Mouse (Mus musculus) spleen, adult 12 weeks (tissue): ENCODE measurements at regions not wholly inside any gene's neighbourhood (a gene's known extent, or its start where the extent isn't known, plus 50 kb on each side); places are given as distances from the start of the nearest gene placed in this dataset.

Source experiments
- DNase-seq: peaks from one replicate; pipeline ENCODE4 v3.0.0; 2022; ENCODE audit warnings: low spot score

DNA sequence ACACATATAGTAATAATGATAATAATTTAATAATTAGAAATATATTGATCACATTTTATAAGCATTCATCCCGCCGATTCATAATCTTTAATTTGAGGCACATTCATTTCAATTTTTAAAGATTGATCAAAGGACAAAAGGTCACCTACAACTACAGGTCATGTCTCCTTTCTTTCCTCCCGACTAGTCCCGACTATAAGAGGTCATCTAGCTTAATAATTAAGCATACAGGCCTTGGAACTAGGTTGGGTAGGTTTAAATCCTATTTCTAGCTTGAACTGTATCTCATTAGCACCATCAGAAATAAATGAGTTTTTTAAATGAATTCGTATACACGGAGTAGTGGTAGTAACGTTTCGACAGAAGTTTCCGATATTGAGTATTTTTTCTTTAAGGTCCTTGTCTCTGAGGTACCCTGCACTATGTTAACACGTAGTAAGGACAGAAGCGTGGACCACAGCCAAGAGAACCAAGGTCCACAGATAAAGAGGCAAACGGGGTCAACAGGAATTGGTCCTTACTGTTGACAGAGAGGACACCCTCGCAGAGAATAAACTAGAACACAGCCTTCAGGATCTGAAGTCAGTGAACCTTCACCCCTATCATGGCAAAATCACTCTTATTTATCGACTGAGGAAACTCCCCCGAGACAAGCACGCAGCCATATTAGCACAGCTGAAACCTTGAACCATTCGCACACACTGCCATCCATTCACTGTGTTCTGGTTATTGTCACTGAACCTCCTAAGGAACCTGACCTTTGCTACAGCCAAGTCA is 185.8 kb upstream of the Jmjd1c start:
- no peak for DNase-seq

DNA sequence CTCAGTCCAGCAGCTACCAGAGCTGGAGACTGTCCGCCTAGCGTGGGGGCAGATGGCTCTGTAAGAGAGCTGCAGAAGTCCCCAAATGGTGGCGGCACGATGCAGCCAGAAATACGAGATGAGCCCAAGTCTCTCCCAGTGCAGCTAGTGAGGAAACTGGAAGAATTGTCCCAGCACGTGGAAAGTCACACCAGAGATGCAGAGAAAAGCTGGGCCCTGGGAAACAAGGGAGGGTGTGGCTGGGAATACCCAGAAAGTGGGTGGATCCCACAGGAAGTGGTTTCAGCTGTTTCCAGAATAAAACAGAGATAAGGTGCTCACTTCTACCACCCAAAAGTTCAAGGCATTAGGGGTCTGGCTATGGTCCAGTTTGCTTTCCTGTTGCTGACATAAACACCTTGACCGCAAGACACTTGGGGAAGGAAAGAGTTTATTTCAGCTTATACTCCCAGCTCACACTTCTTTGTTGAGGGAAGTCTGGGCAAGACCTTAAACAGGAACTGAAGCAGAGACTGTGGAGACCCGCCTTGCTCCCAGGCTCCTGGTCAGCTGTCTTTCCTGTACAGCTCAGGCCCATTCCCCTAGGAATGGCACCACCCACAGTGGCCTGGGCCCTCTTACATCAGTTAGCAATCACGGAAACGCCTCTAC is 184.5 kb upstream of the Jmjd1c start:
- no peak for DNase-seq

DNA sequence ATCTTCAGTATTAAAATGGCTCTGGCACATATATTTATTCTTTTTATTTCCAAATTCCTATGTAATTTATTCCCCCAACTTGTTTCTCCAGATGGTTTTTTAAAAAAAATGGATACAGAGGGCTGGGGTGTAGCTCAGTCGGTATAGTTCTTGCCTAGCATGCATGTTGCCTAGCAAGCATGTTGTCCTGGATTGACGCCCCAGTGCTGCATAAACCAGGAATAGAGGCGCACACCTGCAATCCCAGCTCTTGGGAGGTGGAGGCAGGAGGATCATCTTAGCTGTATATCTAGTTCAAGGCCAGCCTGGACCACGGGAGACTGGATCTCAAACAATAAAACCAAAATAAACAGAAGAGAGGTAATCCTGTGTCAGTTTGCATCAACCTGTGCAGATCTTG is 183.5 kb upstream of the Jmjd1c start:
- no peak for DNase-seq

DNA sequence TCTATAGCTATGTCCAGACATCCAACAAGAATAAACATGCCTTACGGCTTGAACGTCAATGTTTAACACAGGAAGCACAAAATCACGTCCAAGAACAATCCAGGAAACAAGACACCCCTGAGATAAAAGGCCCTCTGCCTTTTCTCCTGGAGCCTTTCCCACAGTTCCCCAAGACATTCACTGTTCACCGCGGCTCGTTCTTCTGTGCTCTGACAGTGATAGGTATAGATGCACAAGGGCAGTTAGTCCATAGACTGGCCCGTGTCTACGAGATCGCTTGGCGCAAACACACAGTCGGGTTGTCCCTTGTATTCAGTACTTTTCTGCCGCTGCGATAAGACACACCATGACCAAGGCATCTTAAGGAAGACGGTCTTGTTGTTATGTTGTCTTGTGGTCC is 182.7 kb upstream of the Jmjd1c start:
- no peak for DNase-seq

DNA sequence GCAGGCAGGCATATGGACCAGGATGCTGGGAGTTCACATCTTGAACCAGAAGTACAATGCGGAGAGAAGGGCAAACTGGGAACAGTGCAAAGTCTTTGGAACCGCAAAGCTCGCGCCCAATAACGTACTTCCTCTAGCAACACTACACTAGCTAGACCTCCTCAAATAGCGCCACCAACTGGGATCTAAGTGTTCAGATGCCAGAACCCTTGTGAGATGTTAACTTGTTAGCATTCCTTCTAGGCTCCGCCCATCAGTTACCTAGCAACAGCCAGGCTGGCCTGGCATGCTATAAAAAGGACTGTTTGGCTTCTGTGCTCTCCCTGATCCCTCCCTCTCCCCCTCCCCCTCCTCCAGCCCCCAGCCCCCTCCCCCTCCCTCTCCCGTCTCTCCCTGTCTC is 182.3 kb upstream of the Jmjd1c start:
- no peak for DNase-seq

DNA sequence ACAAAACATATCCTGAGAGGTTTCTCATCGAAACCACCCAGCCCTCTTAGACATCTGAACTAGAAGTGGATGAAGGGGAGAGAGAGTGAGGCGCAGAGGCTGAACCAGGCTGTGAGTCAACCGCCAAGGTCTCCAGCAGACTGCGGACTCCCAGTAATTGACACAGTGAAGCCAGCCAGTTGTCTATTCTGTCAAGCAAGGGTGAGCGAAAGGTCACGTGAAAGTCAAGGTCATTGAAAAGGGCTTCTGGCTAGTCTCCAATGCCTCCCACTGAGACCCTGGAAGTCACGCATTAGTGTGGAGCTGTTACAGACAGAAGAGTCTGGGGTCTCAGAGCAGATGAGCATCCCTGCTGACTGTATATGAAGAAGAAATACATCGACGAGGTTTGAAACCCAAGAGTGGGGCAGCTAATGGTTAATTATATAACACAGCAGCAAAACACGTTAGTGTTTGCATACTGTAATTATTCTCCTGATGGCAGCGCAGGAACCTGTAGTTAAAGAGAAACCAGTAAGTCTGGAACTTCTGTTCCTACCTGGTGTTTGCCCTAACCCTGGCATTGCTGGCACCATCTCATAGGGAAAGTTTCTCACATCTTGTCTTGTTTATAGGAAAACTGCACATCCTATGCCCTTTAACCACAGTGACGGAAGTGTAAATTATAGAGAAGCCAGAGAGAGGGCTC is 181.5 kb upstream of the Jmjd1c start:
- no peak for DNase-seq

DNA sequence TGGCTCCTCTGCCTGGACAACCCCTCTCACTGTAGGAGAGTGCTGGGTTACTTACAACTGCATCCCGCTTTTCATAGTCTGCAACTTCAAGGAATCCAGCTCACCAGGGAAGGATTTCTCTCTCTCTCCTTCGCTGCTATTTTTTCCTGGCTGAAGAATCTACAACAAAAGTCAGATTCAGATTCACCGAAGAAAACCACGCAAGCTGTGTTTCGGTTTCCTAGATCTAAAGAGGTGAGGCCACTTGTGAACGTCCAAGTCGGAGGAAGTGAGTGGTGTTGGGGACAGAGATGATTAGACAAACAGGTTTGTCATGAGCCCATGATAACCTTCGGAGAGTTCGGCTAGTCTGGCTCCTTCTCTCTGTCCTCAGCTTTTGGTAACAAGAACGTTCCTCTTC is 180.1 kb upstream of the Jmjd1c start:
- no peak for DNase-seq

DNA sequence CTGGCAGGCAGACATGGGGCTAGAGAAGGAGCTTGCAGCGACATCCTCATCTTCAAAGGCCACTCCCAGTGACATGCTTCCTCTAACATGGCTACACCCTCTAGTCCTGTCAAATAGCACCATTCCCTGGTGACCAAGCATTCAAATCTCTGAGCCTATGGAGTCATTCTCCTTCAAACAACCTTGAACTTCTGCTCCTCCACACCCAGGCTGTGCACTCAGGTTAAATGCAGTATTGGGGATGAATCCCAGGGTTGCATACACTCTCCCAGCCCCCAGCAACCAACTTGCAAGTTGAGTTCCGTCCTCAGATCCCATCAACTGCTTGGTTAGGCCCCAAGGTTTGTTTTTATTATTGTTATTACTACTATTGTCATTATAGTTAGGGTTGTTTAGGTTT is 178.2 kb upstream of the Jmjd1c start:
- no peak for DNase-seq

DNA sequence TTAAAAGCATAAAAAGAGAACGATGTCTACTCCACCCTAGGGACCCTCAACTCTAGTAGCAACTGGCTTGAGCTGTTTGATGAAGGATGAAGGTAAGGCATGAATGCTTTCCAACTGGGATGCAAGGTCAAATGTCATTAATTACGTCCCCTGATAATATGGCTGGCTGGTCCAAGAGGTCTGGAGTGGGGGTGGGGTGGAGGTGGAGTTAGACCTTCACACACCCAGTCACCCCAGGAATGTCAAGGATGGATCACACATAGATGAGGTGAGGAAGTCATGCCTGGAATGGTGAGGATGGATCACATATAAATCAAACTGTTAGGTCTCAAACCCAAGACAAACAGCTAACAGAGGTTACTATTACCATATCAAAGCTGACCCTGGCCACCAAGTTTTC is 177.2 kb upstream of the Jmjd1c start:
- no peak for DNase-seq

DNA sequence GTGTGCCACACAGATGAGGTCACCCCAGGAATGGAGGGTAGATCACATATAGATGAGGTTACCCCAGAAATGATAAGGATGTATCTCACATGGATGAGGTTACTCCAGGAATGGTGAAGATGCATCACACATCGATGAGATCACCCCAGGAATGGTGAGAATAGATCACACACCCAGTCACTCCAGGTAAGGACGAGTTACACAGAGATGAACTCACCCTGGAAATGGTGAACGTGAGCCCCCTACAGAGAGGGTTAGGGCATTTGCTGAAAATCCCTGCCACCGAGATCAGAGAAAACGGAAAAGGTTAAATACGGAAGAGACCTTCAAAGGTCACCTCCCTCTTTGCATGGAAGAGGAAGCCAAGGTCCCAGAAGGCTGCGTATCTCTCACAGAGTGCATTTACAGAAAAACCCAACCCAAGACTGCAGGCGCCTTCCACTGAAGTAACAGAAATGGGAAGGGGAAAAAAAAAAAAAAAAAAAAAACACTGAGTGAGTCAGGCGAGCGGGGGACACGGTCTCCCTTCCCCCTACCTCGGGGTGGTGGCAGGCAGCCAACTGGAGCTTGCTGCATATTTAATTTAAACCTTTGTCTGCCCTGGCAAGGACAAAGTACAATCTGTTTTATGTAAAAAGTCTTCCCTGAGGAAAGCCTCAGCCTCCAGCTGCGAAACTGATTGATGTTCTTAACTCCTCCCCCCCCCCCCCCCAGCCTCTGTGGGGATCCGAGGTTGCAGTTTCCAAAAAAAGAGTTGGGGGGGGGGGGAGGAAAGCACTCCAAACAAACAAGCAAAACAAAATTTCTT is 175.8 kb upstream of the Jmjd1c start:
- no peak for DNase-seq

DNA sequence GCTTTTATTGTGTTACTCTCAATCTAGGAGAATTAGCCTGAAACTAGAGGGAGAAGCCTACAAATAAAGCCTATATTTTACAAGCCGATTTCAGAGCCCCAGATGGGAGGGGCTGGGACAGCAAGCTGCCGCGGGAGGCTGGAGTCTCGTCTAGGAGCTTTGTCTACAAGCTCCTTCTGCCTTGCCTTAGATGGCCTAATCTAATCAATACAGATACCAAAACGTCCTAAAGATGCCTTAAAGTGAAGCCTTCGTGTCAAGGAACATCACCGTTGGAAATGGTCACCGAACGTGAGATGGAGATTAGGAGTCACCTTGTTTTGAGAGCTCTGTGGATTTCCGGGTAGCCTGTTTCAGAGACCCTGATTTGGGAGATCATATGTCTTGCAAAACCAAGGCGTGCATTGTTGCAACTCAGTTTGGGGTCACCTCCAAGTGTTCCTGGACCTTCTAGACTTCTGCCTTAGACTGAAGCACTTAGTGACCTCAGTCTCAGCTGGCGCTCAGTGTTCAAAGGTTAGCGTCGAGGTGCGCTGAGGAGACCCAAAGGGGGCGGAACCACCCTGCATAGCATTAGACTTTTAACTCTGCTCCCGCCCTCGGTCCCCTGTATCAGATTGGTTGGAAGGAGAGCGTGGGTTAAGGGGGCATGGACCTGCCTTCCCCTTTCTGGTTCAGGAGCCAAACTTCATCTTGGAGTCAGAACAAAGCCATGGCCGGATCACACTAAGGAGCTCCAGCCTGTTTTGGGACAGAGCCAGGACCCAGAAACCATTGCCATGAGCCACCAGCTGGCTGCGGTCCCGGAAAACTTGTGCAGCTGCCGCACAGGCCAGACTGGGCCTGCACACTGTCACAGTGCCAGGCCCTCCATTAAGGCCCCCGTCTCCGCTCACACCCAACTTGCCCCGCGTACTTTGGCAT is 174.9 kb upstream of the Jmjd1c start:
- no peak for DNase-seq

DNA sequence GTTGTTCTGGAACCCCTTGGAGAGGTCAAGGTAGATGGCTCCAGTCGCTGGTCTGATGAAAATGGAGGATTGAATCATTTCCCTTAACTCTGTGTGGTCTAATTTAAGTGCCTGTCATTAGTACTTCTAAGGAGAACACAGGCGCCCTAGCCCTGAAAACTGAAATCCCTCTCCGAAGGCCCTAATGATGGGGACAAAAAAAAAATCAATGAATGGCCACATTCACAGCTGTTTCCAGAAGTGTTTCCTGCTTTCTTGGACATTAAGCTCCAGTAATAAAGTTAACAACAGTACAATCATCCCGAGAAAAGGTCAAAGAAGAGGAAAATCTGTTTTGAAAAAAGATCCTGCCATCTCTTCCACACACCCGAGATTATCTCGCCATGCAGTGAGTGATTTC is 174.1 kb upstream of the Jmjd1c start:
- DNase-seq: no peak

DNA sequence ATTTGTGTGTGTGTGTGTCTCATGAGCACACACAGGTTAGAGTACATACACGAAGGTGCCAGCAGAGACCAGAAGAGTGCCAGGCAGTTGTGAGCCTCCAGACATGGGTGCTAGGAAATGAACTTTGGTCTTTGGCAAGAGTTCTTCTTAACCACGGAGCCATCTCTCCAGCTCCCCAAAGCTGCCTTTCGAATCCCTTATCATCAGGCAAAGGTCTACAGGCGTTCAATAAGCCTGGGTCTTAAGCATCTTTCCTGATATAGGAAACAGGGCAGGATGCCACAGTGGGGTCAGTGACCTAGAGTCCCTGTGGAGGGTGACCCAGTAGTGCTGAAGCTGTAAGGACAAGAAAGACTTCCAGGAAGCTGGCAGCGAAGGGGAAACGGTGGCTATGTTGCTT is 173.6 kb upstream of the Jmjd1c start:
- DNase-seq: no peak

DNA sequence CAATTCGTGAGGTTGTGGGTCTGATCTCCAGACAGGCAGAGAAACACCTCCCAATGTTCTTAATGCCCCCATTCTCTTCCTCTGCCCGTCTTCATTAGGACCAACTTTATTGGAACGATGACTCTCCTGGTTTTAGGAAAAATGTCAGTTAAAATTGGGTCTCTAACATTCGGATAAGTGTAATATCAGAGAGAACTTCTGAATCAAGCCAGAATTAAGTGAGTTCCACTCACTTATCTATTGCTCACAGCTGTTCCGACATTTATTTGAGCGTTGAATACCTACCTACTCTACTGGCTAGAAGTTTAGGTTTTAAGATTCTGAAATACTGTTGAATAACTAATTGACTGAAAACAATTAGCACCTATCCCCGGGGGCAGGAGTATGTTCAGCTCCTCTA is 172.0 kb upstream of the Jmjd1c start:
- no peak for DNase-seq

DNA sequence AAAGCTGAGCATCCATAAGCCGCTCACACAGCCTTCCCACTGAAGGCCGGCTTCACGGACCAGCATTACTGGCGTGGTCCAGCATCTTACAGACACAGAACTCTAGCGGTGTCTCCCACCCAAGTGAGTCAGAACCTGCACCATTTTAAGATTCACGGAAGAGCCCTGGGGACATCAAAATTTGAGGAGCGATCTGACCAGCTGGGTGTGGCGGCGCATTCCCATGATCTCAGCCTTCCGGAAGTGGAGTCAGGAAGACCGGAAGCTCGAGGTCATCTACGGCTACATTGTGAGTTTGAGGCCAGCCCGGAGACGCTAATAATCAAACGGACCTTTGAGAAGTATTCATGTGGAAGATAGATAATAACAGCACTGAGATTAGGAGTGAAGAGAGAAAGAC is 171.5 kb upstream of the Jmjd1c start:
- DNase-seq: no peak

DNA sequence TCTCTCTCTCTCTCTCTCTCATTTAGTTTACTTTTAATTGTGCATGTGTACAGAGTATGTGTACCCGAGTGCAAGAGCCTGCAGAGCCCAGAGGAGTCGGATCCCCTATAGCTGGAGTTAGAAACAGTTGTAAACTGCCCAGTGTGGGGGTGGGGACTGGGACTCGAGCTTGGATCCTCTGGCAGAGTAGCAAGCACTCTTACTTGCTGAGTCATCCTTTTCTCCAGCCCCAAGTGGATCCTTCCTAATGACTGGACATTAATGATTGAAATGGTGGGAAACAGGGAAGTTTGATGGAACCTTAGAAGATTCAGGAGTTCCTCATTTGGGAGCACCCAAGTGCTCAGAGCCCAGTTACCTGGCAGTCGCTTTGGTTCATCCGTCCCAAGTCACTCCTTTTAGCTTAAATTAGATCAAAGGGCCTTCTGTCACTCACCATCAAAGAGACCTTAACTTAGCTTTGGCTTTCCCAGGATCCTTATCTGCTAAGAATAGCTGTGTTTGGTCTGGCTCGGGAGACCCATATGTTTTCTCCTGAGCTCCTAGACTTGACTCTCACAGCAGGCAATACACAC is 170.3 kb upstream of the Jmjd1c start:
- DNase-seq: no peak

DNA sequence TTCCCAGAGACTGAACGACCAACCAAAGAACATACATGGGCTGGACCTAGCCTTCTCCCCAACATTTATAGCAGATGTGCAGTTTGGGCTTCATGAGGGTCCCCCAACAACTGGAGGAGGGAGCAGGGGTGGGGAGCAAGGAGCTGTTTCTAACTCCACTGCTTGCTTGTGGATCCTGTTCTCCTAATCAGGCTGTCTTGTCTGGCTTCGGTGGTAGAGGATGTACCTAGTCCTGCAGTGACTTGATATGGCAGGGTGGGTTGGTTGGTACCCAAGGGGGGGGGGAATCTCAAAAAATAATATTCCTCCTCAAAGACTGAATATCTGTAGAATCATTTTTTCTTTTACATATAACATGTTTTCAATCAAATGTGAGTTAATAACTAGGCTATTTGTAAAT is 168.3 kb upstream of the Jmjd1c start:
- DNase-seq: no peak

DNA sequence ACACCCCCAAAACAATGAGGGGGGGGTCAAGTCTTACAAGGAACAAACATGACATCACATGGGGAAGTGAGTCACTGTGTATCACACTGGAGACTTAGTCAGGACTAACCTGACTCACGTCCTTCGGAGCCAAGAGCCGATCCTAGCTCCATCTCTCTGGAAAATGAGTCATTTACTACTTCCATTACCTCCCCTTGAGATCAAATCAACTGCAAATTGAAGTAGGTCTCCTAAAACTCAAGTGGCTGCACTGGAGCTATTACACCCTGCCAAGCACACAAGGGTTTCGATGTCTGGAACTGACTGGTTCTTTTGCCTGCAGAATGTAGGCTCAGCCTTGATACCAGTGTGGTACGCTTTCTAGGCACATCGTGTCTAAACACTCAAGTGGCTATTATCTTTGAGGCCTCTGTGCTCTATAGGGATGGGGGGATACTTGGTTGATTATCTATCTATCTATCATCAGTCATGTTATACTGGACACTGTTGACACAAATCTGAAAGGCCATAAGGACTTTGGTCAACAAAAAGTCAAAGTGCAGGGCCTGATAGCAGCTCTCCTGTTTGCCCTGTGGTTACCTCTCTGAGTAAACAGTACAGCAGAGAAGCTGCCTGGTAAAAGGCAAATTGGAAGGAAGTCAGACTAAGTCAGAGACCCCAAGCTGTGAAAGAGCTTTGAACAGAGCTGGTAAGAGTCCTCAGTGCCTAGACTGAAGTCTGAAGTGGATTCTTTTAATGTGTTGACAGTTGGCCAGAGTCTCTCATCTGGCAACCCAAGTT is 167.5 kb upstream of the Jmjd1c start:
- DNase-seq: no peak

DNA sequence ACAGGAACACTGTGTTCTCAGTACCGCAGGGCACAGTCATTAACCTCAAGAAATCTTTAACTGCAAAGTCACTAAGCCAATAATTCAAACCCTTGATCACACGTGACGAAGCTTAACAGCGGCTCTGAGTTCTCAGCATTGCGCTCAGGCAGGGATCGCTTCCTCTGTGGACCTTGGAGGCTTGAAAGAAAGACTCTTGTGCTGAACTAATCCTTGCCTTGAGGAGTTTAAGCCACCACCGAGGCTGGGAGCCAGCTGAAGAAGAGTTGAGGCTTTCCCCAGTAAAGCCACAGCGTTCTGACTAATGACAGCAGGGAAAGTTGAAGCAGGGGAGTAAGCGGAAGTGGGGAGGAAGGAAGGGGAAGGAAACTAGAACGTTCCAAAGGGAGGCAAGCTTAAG is 165.4 kb upstream of the Jmjd1c start:
- DNase-seq: no peak

DNA sequence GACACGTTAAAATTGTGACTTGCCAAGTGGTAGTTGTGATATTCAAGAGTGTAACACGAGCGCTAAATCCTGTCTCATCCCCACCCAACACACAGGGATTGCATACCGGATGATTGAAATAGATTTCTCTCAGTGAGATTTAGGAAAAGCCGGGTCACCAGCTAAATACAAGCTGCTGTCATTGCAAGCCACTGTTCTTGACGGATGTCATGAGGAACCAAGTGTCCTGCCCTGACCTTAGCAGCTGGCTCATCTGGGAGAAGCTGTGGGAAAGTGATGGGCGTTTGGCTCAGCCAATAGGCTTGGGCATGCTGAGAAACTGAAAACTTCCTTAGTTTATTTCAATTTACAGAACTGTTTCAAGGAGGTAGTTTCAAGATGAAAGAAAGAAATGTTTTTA is 164.4 kb upstream of the Jmjd1c start:
- DNase-seq: no peak
